Mouse (Mus musculus) brown adipose tissue, adult 24 weeks (tissue): Measurements from ENCODE around the gene Ccl17. TPM values are rescaled to one million over a fixed set of nuclear protein-coding genes. Genes with fewer than 3 reads are reported as not detected.

Source experiments
- H3K27ac ChIP-seq: fragments of 200-500 bp; replicated peaks from 2 replicates; pipeline ENCODE4 v1.5.1; 2012; ENCODE audit warnings: low read depth, mild to moderate bottlenecking, low read length
- H3K4me1 ChIP-seq: fragments of 200-500 bp; 2 replicates; pipeline ENCODE4 v1.6.1; 2012; ENCODE audit warnings: low read length, mixed read lengths; ENCODE audit not compliant: control insufficient read depth, insufficient read depth, insufficient read length
- H3K4me3 ChIP-seq: fragments of 200-500 bp; 2 replicates; pipeline ENCODE4 v1.5.1; 2012; ENCODE audit warnings: low read depth, mild to moderate bottlenecking, low read length, moderate library complexity; ENCODE audit not compliant: insufficient read depth
- polyA plus RNA-seq: library from polyadenylated mRNA; stranded (reverse); fragments of >200 nt; gene quantifications from 2 replicates; pipeline ENCODE4 v1.2.4, GENCODE M21; 2012; ENCODE audit not compliant: missing spikeins, insufficient read depth, insufficient read length

Gene Ccl17
- polyA plus RNA-seq, 1 experiment = not detected

GRCm38 (mm10) chr8:94781838-94782235 is 28.4 kb upstream of the Ccl17 start:
- peak overlapping the region; percentile 68 for H3K27ac ChIP-seq
- peaks cover 42% of the 10 kb centered on the region for H3K4me1 ChIP-seq
- no peak overlapping the region for H3K4me3 ChIP-seq

GRCm38 (mm10) chr8:94783890-94784289 is 26.4 kb upstream of the Ccl17 start:
- peaks cover 36% of the 10 kb centered on the region for H3K4me1 ChIP-seq
- H3K27ac ChIP-seq = no peak overlapping the region
- H3K4me3 ChIP-seq = no peak overlapping the region

DNA sequence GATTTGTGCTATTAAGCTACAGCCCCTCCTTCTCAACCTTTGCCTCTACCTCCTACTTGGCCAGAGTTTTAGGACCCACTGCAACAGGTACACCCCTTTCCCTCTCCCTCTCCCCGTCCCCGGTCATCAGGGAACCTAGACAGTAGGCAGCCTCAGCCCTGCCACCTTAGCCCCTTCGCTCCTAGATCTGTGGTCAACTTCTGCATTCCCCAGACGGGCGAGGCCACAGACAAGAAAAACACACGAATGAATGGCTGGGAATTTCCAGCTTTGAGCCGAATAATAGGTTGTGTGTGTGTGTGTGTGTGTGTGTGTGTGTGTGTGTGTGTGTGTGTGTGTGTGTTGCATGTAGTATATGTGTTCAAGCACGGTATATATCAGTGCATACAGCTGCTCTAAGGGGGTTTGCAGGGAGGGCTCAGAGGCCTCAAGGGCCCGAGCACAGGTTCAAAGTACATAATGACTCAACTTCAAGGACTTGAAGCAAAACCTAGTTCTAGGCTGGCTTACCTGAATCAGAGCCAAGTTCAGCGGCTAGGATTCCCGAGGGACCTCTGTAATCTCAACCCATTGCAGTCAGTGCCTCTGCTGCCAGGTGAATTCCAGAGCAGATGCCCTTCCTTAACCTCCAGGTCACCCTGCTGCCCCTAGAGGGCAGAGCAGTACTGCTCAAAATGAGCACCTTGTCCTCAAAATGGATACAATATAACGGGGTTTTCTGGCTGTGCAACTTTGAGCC is 24.8 kb upstream of the Ccl17 start:
- Histone ChIP-seq H3K4me3 (no peak overlapping the region), H3K4me1 (peaks cover 29% of the 10 kb centered on the region), H3K27ac (peak overlapping the region; percentile 44)

- Histone ChIP-seq H3K27ac (peak overlapping the region; percentile 20), H3K4me1 (peaks cover 29% of the 10 kb centered on the region), H3K4me3 (no peak overlapping the region)
Measured at GRCm38 (mm10) chr8:94785995-94786595, 24.2 kb upstream of the Ccl17 start.

- H3K4me3 ChIP-seq = no peak overlapping the region
- peak overlapping the region; percentile 55; the same call in 1 of the 2 replicates for H3K27ac ChIP-seq
- peaks cover 19% of the 10 kb centered on the region for H3K4me1 ChIP-seq
Measured at GRCm38 (mm10) chr8:94787524-94788501, 22.4 kb upstream of the Ccl17 start.

DNA sequence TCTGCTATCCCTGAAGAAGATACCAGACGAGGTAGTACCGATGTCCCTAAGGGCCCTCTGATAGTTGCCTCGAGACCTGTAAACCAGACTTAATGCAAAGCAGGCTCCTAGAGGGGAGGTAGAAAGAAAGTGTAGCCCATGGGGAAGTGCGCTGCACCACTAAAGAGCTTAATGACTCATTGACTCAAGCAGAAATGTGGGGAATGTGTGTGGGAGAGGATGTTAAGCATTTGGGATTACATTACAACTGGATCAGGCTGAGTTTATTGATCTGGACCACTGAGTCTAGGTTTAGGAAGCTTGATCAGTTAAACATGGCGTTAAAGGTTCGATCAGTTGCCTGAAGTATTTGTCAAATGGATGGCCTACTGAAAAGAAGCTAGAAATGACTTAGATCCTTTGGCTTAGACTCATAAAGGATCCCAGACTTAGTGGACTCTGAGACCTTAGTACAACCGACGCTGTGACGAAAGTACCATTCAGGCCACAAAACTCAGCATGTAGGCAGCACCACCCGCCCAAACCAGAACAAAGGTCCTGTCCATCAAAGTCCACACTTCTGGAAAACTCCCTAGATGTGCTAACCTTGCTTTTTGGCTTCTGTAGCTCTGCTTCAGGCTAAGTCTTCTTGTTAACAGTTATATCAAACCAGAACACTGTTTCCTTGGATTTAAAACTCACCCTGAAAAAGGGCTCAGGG is 20.8 kb upstream of the Ccl17 start:
- no peak overlapping the region for H3K27ac ChIP-seq

GRCm38 (mm10) chr8:94794368-94794767 is 15.9 kb upstream of the Ccl17 start:
- H3K4me1 ChIP-seq = no peaks in the 10 kb centered on the region
- no peak overlapping the region for H3K4me3 ChIP-seq

More for the DNA sequence above, 20.8 kb upstream of the Ccl17 start:
- H3K4me3 ChIP-seq = no peak overlapping the region
- peaks cover 13% of the 10 kb centered on the region for H3K4me1 ChIP-seq

GRCm38 (mm10) chr8:94794782-94795181 is 15.5 kb upstream of the Ccl17 start:
- no peak overlapping the region for H3K4me3 ChIP-seq
- H3K4me1 ChIP-seq = no peaks in the 10 kb centered on the region
- H3K27ac ChIP-seq = no peak overlapping the region

More at GRCm38 (mm10) chr8:94794368-94794767, 15.9 kb upstream of the Ccl17 start:
- no peak overlapping the region for H3K27ac ChIP-seq

DNA sequence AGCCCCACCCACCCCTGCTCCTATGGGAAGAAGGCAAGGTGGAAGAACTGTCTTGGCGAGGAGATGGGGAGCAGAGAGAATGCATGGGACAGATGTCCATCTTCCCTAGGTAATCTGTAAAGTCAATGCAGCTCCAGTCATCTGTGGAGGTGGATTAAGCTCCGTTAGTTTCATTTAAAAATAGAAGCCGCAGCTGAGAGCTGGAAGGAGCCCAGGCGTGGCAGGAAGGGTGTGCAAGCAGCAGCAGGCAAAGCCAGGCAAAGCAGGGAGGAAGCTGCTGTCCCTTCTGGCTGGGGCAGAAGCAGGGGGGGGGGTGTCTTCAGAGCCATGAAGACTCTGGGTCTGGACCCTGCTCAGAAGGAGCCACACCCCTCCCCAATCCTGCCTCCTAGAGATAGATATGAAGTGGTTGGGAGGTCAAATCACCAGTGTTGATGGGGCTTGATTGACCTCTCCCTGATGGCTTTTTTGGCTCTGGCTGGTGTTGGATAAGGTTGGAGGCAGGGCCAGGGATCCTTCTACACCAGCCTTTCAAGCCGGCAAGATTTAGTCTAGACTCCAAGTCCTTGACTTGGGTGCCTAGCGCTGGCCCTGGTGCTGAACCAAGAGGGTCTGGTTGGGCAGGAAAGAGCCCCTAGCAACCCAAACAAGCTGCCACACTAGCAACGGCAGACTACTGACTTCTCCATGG is 9.8 kb upstream of the Ccl17 start:
- Histone ChIP-seq H3K4me3 (no peak overlapping the region), H3K4me1 (peaks cover 8% of the 10 kb centered on the region), H3K27ac (no peak overlapping the region)

DNA sequence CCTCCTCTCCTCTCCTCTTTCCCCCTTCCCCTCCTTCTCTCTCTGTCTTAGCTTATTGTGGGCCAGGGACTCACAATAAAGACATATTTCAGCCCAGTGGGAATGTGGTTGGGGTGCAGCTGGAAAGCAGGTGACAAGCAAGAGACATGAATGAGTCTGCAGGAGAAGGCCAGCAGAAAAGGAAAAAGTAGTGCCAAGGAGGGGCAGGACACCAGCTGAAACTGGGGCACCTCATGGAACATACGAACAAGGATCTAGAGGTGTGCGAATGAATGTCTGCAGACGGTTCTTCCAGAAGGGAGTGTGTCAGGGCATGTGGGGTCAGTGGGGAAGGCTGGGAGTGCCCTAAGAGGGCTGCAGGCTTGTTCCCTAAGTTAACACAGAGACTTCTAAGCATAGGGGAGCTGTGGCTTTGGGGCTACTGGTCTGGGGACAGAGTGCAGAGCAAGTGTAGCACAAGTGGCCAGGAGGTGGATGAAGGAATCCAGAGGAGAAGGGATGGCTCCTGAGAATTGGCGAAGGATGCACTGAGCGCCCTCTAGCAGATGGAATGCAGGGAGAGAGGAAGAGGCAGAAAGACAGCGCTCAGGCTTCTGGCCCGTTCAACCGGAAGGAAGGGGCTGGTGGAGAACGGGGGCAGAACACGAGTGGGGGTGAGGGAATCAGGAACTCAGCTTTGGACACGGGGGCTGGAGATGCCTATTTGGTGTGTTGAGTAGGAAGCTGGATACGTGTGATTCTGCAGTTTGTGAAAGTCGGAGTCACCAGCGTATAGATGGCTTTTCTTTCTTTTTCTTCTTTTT is 8.8 kb upstream of the Ccl17 start:
- peaks cover 8% of the 10 kb centered on the region for H3K4me1 ChIP-seq
- H3K4me3 ChIP-seq = no peak overlapping the region
- H3K27ac ChIP-seq = no peak overlapping the region

DNA sequence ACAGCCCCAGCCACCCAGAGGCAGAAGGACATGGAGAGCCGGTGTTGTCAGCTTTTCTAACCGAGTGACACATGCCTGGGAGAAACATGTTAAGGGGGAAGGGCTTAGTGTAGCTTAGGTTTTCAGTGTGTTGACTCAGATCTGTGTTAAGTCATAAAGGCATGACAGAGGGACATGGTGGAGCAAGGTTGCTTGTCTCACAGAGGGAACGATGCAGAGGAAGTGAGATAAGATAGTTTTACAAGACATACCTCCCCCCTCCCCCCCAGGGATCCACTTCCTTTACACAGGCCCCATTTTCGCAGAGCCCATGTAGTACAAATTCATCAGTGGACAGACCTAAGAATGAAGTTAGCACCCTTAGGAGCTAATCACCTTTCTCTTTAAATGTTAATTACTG is 7.9 kb upstream of the Ccl17 start:
- H3K4me1 ChIP-seq = peaks cover 8% of the 10 kb centered on the region

DNA sequence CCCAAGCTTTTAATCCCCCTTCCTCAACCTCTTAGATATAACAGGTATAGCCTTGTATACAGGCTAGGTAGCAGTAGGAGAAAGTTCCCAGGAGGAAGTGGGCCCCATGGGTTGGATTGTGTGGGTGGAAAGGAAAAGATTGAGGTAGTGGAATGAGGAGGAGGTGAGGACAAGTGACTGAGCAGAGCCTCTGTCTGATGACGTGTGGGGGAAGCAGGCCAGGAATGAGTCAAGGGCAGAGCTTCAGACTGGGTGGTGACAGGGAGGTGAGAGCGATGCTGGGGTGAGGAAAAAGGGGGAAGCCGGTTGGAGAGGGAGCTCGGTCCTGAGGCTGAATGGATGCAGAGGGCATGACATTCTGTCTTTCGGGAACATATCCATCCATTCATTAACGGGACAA is 6.7 kb upstream of the Ccl17 start:
- H3K27ac ChIP-seq = no peak overlapping the region
- H3K4me1 ChIP-seq = peaks cover 8% of the 10 kb centered on the region
- no peak overlapping the region for H3K4me3 ChIP-seq

More for the DNA sequence above, 7.9 kb upstream of the Ccl17 start:
- H3K4me3 ChIP-seq = no peak overlapping the region
- no peak overlapping the region for H3K27ac ChIP-seq

- H3K4me3 ChIP-seq = no peak overlapping the region
- peaks cover 8% of the 10 kb centered on the region for H3K4me1 ChIP-seq
- H3K27ac ChIP-seq = no peak overlapping the region
Measured at GRCm38 (mm10) chr8:94804546-94805340, 5.5 kb upstream of the Ccl17 start.
